Mouse (Mus musculus): Measurements from ENCODE around the gene Vsig8.

GRCm38 (mm10) chr1:172567758-172568157 is 12.0 kb downstream of the Vsig8 start:
- TF ChIP-seq CTCF (IDR thresholded peaks at IDR 0.05; ENCODE audit: extremely low read depth, insufficient read length, insufficient replicate concordance, low read depth, low read length) (no peak), POLR2A (IDR thresholded peaks at IDR 0.05; ENCODE audit: low read depth, low read length) (no peak)

All from small intestine, adult 2 months (tissue).